Mouse (Mus musculus) kidney, adult 2 months (tissue): ENCODE measurements around the gene Klhdc8b.

Source experiments
- CTCF ChIP-seq: fragments of 200-500 bp; conservative IDR thresholded peaks from 2 replicates; pipeline ENCODE4 v1.5.1; 2011; ENCODE audit warnings: low read depth, mild to moderate bottlenecking, control low read depth, low read length, moderate library complexity, mixed read lengths; ENCODE audit not compliant: insufficient read depth, insufficient read length
- POLR2A ChIP-seq: fragments of 200-500 bp; IDR thresholded peaks from one replicate; pipeline ENCODE4 v1.6.1; 2011; ENCODE audit warnings: low read depth, low read length, control low read depth

GRCm38 (mm10) chr9:108479721-108480351 is 18.5 kb upstream of the Klhdc8b start, which contains the start of gene Lamb2:
- TF ChIP-seq CTCF (no peak), POLR2A (peak; percentile 49)
